Comparison of ENCODE assay signal across 18 mouse cellular contexts in the genomic region with DNA sequence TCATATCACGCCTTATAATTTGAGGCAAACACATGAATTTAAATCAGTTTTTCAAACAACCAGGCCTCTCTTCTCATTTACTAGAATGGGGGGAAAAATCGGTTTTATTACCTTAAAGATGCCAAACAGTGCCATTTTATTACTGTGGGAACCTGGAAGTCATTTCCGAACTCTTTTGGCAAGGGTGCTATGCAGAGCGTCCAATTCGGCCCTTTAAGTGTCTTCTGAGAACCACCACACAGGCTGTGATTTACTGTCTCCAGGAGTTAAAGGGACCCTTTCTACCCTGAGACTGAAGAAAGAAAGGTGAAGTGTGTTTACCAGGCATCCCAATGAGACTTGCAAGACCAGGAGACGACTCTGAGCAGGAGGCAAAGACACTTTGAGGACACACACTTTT.
DNase-seq lines count a peak whose midpoint lies in the region; ATAC-seq and TF ChIP-seq lines count a peak whose summit lies in the region.
"Had no signal": no experiment of that assay in that cellular context is flagged by ENCODE, and none has a peak within 500 bp of the region (broad histone marks: within the 10 kb centered on the region; RNA-seq: fewer than 3 reads in every experiment).

No protein-coding gene starts in this region.

- H3K27me3 ChIP-seq in limb, embryonic 13.5 days: no peaks in the 10 kb centered on the region
- H3K27me3 ChIP-seq in limb, embryonic 10.5 days (ENCODE audit: low read depth, poor library complexity, severe bottlenecking): no peaks in the 10 kb centered on the region
- no peaks in the 10 kb centered on the region for H3K27me3 ChIP-seq in limb, embryonic 14.5 days (ENCODE audit: control insufficient read depth, insufficient read depth, low read length)
- no peaks in the 10 kb centered on the region for H3K27me3 ChIP-seq in midbrain, embryonic 11.5 days (ENCODE audit: control insufficient read depth, insufficient read depth, low read length)
- H3K27me3 ChIP-seq: forebrain, embryonic 13.5 days; heart, embryonic 12.5 days; hindbrain, embryonic 13.5 days had no signal

- WGBS in limb, embryonic 13.5 days: 16% methylated on average over 6 of the region's 6 CpGs
- 30% methylated on average over 6 of the region's 6 CpGs for WGBS in limb, embryonic 10.5 days
- 22% methylated on average over 6 of the region's 6 CpGs for WGBS in limb, embryonic 14.5 days
- 84% methylated on average over 6 of the region's 6 CpGs for WGBS in midbrain, embryonic 11.5 days

- H3K9me3 ChIP-seq in limb, embryonic 13.5 days: no peaks in the 10 kb centered on the region
- H3K9me3 ChIP-seq in limb, embryonic 10.5 days (replicated peaks): no peaks in the 10 kb centered on the region
- H3K9me3 ChIP-seq in limb, embryonic 14.5 days (ENCODE audit: control insufficient read depth, low read length): no peaks in the 10 kb centered on the region
- no peaks in the 10 kb centered on the region for H3K9me3 ChIP-seq in midbrain, embryonic 11.5 days (ENCODE audit: control insufficient read depth, low read length)
- H3K9me3 ChIP-seq: embryonic facial prominence, embryonic 10.5 days; forebrain, embryonic 13.5 days; heart, embryonic 12.5 days; hindbrain, embryonic 13.5 days had no signal

- no peak overlapping the region for H3K27ac ChIP-seq in limb, embryonic 13.5 days
- no peak overlapping the region for H3K27ac ChIP-seq in limb, embryonic 10.5 days
- H3K27ac ChIP-seq in limb, embryonic 14.5 days (replicated peaks; ENCODE audit: low read depth, low read length): no peak overlapping the region
- H3K27ac ChIP-seq in midbrain, embryonic 11.5 days (ENCODE audit: low read depth, low read length): no peak overlapping the region
- H3K27ac ChIP-seq: embryonic facial prominence, embryonic 10.5 days; forebrain, embryonic 13.5 days; hindbrain, embryonic 13.5 days; hindbrain, postnatal 0 days had no signal

- no peaks in the 10 kb centered on the region for H3K36me3 ChIP-seq in limb, embryonic 13.5 days
- H3K36me3 ChIP-seq in limb, embryonic 10.5 days: no peaks in the 10 kb centered on the region
- no peaks in the 10 kb centered on the region for H3K36me3 ChIP-seq in limb, embryonic 14.5 days (ENCODE audit: control insufficient read depth, insufficient read depth, low read length)
- no peaks in the 10 kb centered on the region for H3K36me3 ChIP-seq in midbrain, embryonic 11.5 days (ENCODE audit: control insufficient read depth, insufficient read depth, low read length)
- H3K36me3 ChIP-seq: embryonic facial prominence, embryonic 10.5 days; G1E; heart, embryonic 12.5 days; hindbrain, embryonic 13.5 days had no signal

- no peak overlapping the region for H3K4me2 ChIP-seq in limb, embryonic 13.5 days (replicated peaks)
- no peak overlapping the region for H3K4me2 ChIP-seq in limb, embryonic 14.5 days (replicated peaks; ENCODE audit: low read depth, low read length, severe bottlenecking)
- no peak overlapping the region for H3K4me2 ChIP-seq in midbrain, embryonic 11.5 days
- H3K4me2 ChIP-seq: forebrain, embryonic 13.5 days; heart, embryonic 12.5 days; hindbrain, embryonic 13.5 days had no signal

- peak; percentile 52 for DNase-seq in heart, adult 11 months
- DNase-seq in heart, adult 18-20 months: no peak
- DNase-seq in limb, embryonic 10.5 days (ENCODE audit: low spot score): no peak
- peak; percentile 33 for DNase-seq in limb, embryonic 14.5 days (ENCODE audit: low spot score)
- DNase-seq in midbrain, embryonic 11.5 days (ENCODE audit: low spot score, missing footprints): no peak
- DNase-seq in embryo, embryonic 11 days: no peak
- DNase-seq: cerebellum, adult 11-12 months; cerebellum, adult 9-10 months; forebrain, postnatal 0 days had no signal

- TF ChIP-seq POLR2A in limb, embryonic 14.5 days (IDR thresholded peaks at IDR 0.05; ENCODE audit: borderline replicate concordance, extremely low read depth, insufficient read depth, insufficient read length): no peak

- peak; percentile 57; the same call in 1 of the 2 replicates for ATAC-seq in limb, embryonic 13.5 days (ENCODE audit: low FRiP score, low read depth)
- ATAC-seq in limb, embryonic 14.5 days (ENCODE audit: low FRiP score, low read depth): peak; percentile 50; the same call in 1 of the 2 replicates
- no peak for ATAC-seq in midbrain, embryonic 11.5 days (ENCODE audit: low FRiP score)

- H3K4me1 ChIP-seq in limb, embryonic 13.5 days: peaks cover 33% of the 10 kb centered on the region
- H3K4me1 ChIP-seq in limb, embryonic 10.5 days: peaks cover 27% of the 10 kb centered on the region
- H3K4me1 ChIP-seq in limb, embryonic 14.5 days (ENCODE audit: control insufficient read depth, insufficient read depth, low read length): peaks cover 13% of the 10 kb centered on the region
- no peaks in the 10 kb centered on the region for H3K4me1 ChIP-seq in midbrain, embryonic 11.5 days (ENCODE audit: control insufficient read depth, insufficient read depth, low read length)

- H3K9ac ChIP-seq in limb, embryonic 13.5 days: no peak overlapping the region
- H3K9ac ChIP-seq in limb, embryonic 14.5 days (ENCODE audit: low read depth, low read length, severe bottlenecking): no peak overlapping the region
- no peak overlapping the region for H3K9ac ChIP-seq in midbrain, embryonic 11.5 days (ENCODE audit: low read length)
- H3K9ac ChIP-seq: forebrain, embryonic 13.5 days; forebrain, postnatal 0 days; heart, embryonic 12.5 days; hindbrain, embryonic 13.5 days had no signal

- no peak overlapping the region for H3K4me3 ChIP-seq in limb, embryonic 13.5 days
- H3K4me3 ChIP-seq in limb, embryonic 10.5 days: no peak overlapping the region
- H3K4me3 ChIP-seq in limb, embryonic 14.5 days (replicated peaks; ENCODE audit: low read length): no peak overlapping the region
- H3K4me3 ChIP-seq in midbrain, embryonic 11.5 days (ENCODE audit: low read depth, low read length): no peak overlapping the region
- H3K4me3 ChIP-seq: embryonic facial prominence, embryonic 10.5 days; forebrain, embryonic 13.5 days; gastrocnemius, adult 2 months; heart, adult 2 months; heart, embryonic 12.5 days; hindbrain, embryonic 13.5 days had no signal

Comparison
In these comparisons a context has a peak if more than half of its experiments do, and no peak if none do; other contexts are left out.
1. DNase-seq: peak in heart, adult 11 months (single experiment) and limb, embryonic 14.5 days (single experiment); none in heart, adult 18-20 months (0 of 2), limb, embryonic 10.5 days (single experiment), midbrain, embryonic 11.5 days (single experiment) and embryo, embryonic 11 days (single experiment).